Mouse (Mus musculus): ENCODE measurements around the gene Rtl5. TPM values are rescaled to one million over a fixed set of nuclear protein-coding genes. Genes with fewer than 3 reads are reported as not detected.

The Rtl5 gene
- polyA plus RNA-seq, 1 experiment from 2014 or later, result 4.6 TPM

- 77% methylated on average over 5 of the region's 5 CpGs for WGBS
- H3K27me3 ChIP-seq (ENCODE audit: control insufficient read depth, insufficient read depth, low read length), result peaks cover 5% of the 10 kb centered on the region; the same call in 1 of the 2 replicates
- no peak for ATAC-seq (replicated peaks; ENCODE audit: low FRiP score)
- H3K9me3 ChIP-seq (ENCODE audit: control insufficient read depth, low read length), result no peaks in the 10 kb centered on the region
- no peak overlapping the region for H3K4me2 ChIP-seq (ENCODE audit: low read depth, low read length, severe bottlenecking)
- H3K36me3 ChIP-seq (ENCODE audit: control insufficient read depth, insufficient read depth, low read length), result no peaks in the 10 kb centered on the region
- 0 out of 2 replicates have a peak, but pooled peaks cover 4% of the 10 kb centered on the region for H3K4me1 ChIP-seq (replicated peaks; ENCODE audit: control insufficient read depth, insufficient read depth, low read length)
- no peak overlapping the region for H3K27ac ChIP-seq (ENCODE audit: low read depth, low read length)
- no peak for DNase-seq (ENCODE audit: low spot score)
- no peak overlapping the region for H3K9ac ChIP-seq (ENCODE audit: low read length)
- H3K4me3 ChIP-seq (ENCODE audit: low read depth, low read length), result no peak overlapping the region
Measured at GRCm38 (mm10) chrX:102060243-102060642, 10.9 kb downstream of the Rtl5 start.

- no peak overlapping the region for H3K4me2 ChIP-seq (ENCODE audit: low read depth, low read length, severe bottlenecking)
- H3K36me3 ChIP-seq (ENCODE audit: control insufficient read depth, insufficient read depth, low read length), result no peaks in the 10 kb centered on the region
- DNase-seq (ENCODE audit: low spot score) (no peak), ATAC-seq (replicated peaks; ENCODE audit: low FRiP score) (no peak)
- WGBS, result 64% methylated on average over 9 of the region's 9 CpGs
- no peaks in the 10 kb centered on the region for H3K9me3 ChIP-seq (ENCODE audit: control insufficient read depth, low read length)
- H3K4me1 ChIP-seq (replicated peaks; ENCODE audit: control insufficient read depth, insufficient read depth, low read length), result 0 out of 2 replicates have a peak, but pooled peaks cover 4% of the 10 kb centered on the region
- no peak overlapping the region for H3K27ac ChIP-seq (ENCODE audit: low read depth, low read length)
- H3K4me3 ChIP-seq (ENCODE audit: low read depth, low read length), result no peak overlapping the region
- peaks cover 3% of the 10 kb centered on the region; the same call in 1 of the 2 replicates for H3K27me3 ChIP-seq (ENCODE audit: control insufficient read depth, insufficient read depth, low read length)
- no peak overlapping the region for H3K9ac ChIP-seq (ENCODE audit: low read length)
Measured at GRCm38 (mm10) chrX:102059437-102059836, 11.7 kb downstream of the Rtl5 start.

- H3K27ac ChIP-seq (ENCODE audit: low read depth, low read length), result no peak overlapping the region
- H3K9me3 ChIP-seq (ENCODE audit: control insufficient read depth, low read length), result no peaks in the 10 kb centered on the region
- H3K4me1 ChIP-seq (replicated peaks; ENCODE audit: control insufficient read depth, insufficient read depth, low read length), result no peaks in the 10 kb centered on the region
- no peak for DNase-seq (ENCODE audit: low spot score)
- WGBS, result 88% methylated on average over 4 of the region's 4 CpGs
- no peak for ATAC-seq (replicated peaks; ENCODE audit: low FRiP score)
- H3K27me3 ChIP-seq (ENCODE audit: control insufficient read depth, insufficient read depth, low read length), result peaks cover 16% of the 10 kb centered on the region
- H3K4me3 ChIP-seq (ENCODE audit: low read depth, low read length), result no peak overlapping the region
- no peaks in the 10 kb centered on the region for H3K36me3 ChIP-seq (ENCODE audit: control insufficient read depth, insufficient read depth, low read length)
- no peak overlapping the region for H3K4me2 ChIP-seq (ENCODE audit: low read depth, low read length, severe bottlenecking)
- no peak overlapping the region for H3K9ac ChIP-seq (ENCODE audit: low read length)
Measured at GRCm38 (mm10) chrX:102054009-102054408, 17.1 kb downstream of the Rtl5 start.

DNA sequence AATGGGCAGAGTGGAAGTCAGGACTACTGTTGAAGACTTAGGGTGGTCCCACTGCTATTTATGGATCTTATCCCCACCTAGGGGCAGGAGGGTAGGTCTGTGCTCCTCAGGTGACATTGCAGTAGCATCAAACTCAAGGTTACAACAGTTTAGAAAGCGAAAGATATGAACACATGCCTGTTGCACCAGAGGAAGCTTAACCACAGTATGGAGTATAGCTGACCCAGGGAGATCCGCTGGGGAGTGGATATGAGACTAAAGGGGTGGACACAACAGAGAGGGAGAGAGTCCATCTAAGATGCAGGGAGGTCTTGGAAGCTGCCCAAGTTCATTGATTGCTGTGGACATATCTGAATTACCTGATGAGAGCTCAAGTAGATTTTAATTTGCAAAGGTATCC, 17.7 kb downstream of the Rtl5 start:
- Histone ChIP-seq H3K9me3 (ENCODE audit: control insufficient read depth, low read length) (no peaks in the 10 kb centered on the region), H3K4me1 (replicated peaks; ENCODE audit: control insufficient read depth, insufficient read depth, low read length) (no peaks in the 10 kb centered on the region), H3K36me3 (ENCODE audit: control insufficient read depth, insufficient read depth, low read length) (no peaks in the 10 kb centered on the region), H3K4me2 (ENCODE audit: low read depth, low read length, severe bottlenecking) (no peak overlapping the region), H3K27ac (ENCODE audit: low read depth, low read length) (no peak overlapping the region), H3K27me3 (ENCODE audit: control insufficient read depth, insufficient read depth, low read length) (peaks cover 16% of the 10 kb centered on the region), H3K4me3 (ENCODE audit: low read depth, low read length) (no peak overlapping the region), H3K9ac (ENCODE audit: low read length) (no peak overlapping the region)
- ATAC-seq (replicated peaks; ENCODE audit: low FRiP score), result no peak
- no peak for DNase-seq (ENCODE audit: low spot score)
- WGBS, result 88% methylated on average over 2 of the region's 2 CpGs

DNA sequence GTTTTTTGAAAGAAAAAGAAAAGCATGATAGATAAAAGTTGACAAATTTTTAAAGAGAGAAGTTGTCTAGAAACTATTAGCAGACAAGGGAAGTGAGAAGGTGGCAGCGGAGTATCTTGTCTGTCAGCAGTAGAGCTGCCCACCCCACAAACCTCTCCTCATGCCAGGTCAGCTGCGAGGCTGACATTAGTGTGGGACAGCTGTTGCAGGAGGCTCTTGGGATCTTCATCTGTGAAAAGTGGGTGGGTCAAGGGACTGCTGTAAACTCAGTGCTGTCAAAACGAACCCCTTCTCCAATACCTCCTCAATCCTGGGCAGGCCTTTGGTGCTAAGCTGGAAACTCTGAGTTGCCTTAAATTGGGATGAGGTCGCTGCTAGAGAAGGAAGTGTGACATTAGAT, 19.9 kb downstream of the Rtl5 start:
- H3K4me3 ChIP-seq (ENCODE audit: low read depth, low read length), result no peak overlapping the region
- no peak overlapping the region for H3K9ac ChIP-seq (ENCODE audit: low read length)
- 86% methylated on average over 4 of the region's 4 CpGs for WGBS
- H3K27ac ChIP-seq (ENCODE audit: low read depth, low read length), result no peak overlapping the region
- no peaks in the 10 kb centered on the region for H3K4me1 ChIP-seq (replicated peaks; ENCODE audit: control insufficient read depth, insufficient read depth, low read length)
- no peaks in the 10 kb centered on the region for H3K9me3 ChIP-seq (ENCODE audit: control insufficient read depth, low read length)
- H3K27me3 ChIP-seq (ENCODE audit: control insufficient read depth, insufficient read depth, low read length), result peaks cover 16% of the 10 kb centered on the region
- ATAC-seq (replicated peaks; ENCODE audit: low FRiP score), result no peak
- no peak overlapping the region for H3K4me2 ChIP-seq (ENCODE audit: low read depth, low read length, severe bottlenecking)
- DNase-seq (ENCODE audit: low spot score), result no peak
- no peaks in the 10 kb centered on the region for H3K36me3 ChIP-seq (ENCODE audit: control insufficient read depth, insufficient read depth, low read length)

GRCm38 (mm10) chrX:102050552-102050951, 20.6 kb downstream of the Rtl5 start:
- Histone ChIP-seq H3K4me1 (replicated peaks; ENCODE audit: control insufficient read depth, insufficient read depth, low read length) (no peaks in the 10 kb centered on the region), H3K36me3 (ENCODE audit: control insufficient read depth, insufficient read depth, low read length) (no peaks in the 10 kb centered on the region), H3K4me2 (ENCODE audit: low read depth, low read length, severe bottlenecking) (no peak overlapping the region), H3K9me3 (ENCODE audit: control insufficient read depth, low read length) (no peaks in the 10 kb centered on the region), H3K4me3 (ENCODE audit: low read depth, low read length) (no peak overlapping the region), H3K27me3 (ENCODE audit: control insufficient read depth, insufficient read depth, low read length) (peaks cover 16% of the 10 kb centered on the region), H3K9ac (ENCODE audit: low read length) (no peak overlapping the region), H3K27ac (ENCODE audit: low read depth, low read length) (no peak overlapping the region)
- ATAC-seq (replicated peaks; ENCODE audit: low FRiP score) (no peak), DNase-seq (ENCODE audit: low spot score) (no peak)
- WGBS, result 79% methylated on average over 6 of the region's 6 CpGs

DNA sequence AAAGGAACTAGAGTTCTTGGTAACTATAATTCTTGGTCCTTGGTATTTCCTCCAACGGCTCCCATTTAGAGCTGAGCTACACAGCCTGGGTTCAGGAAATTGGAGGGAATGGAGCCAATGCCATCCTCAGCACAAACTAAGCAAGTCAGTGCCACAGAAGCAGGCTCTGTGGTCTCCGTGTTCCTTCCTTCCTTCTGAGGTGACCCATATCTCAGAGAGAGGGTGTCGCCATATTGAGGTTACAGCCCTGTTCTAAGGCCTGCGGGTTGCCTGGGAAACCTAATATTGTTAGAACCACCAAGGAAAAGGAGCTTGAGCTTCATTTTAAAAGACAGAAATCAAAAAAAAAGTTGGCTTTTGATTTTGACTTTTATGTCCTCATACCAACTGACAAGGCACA, 28.7 kb downstream of the Rtl5 start:
- no peaks in the 10 kb centered on the region for H3K4me1 ChIP-seq (replicated peaks; ENCODE audit: control insufficient read depth, insufficient read depth, low read length)
- no peaks in the 10 kb centered on the region for H3K9me3 ChIP-seq (ENCODE audit: control insufficient read depth, low read length)
- H3K27me3 ChIP-seq (ENCODE audit: control insufficient read depth, insufficient read depth, low read length), result peaks cover 3% of the 10 kb centered on the region; the same call in 1 of the 2 replicates
- no peaks in the 10 kb centered on the region for H3K36me3 ChIP-seq (ENCODE audit: control insufficient read depth, insufficient read depth, low read length)
- DNase-seq (ENCODE audit: low spot score) (no peak), ATAC-seq (replicated peaks; ENCODE audit: low FRiP score) (no peak)
- 86% methylated on average over 4 of the region's 4 CpGs for WGBS
- no peak overlapping the region for H3K9ac ChIP-seq (ENCODE audit: low read length)
- no peak overlapping the region for H3K4me2 ChIP-seq (ENCODE audit: low read depth, low read length, severe bottlenecking)
- H3K27ac ChIP-seq (ENCODE audit: low read depth, low read length), result no peak overlapping the region
- H3K4me3 ChIP-seq (ENCODE audit: low read depth, low read length), result no peak overlapping the region

DNA sequence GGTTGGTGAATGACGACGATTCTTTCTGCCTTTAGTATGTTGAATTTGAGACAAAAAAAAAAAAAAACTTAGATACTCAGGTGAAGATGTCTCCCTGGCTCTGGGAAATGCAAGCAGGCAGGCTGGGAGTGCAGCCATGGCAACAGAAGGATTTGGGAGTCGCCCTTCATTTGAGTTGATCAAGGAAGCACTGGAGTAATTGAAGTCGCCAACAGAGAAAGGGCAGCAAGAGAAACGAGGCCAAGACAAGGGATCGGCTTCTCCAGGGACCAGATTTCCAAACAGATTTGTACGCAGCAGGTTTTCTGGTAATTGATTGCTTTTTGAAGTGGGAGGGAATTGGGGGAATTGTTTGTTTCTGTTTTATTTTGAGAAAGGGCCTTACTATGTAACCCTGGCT, 29.5 kb downstream of the Rtl5 start:
- Histone ChIP-seq H3K9ac (ENCODE audit: low read length) (no peak overlapping the region), H3K27ac (ENCODE audit: low read depth, low read length) (no peak overlapping the region), H3K9me3 (ENCODE audit: control insufficient read depth, low read length) (no peaks in the 10 kb centered on the region), H3K36me3 (ENCODE audit: control insufficient read depth, insufficient read depth, low read length) (no peaks in the 10 kb centered on the region), H3K4me2 (ENCODE audit: low read depth, low read length, severe bottlenecking) (no peak overlapping the region), H3K4me1 (replicated peaks; ENCODE audit: control insufficient read depth, insufficient read depth, low read length) (no peaks in the 10 kb centered on the region), H3K4me3 (ENCODE audit: low read depth, low read length) (no peak overlapping the region), H3K27me3 (ENCODE audit: control insufficient read depth, insufficient read depth, low read length) (peaks cover 3% of the 10 kb centered on the region; the same call in 1 of the 2 replicates)
- ATAC-seq (replicated peaks; ENCODE audit: low FRiP score), result no peak
- 56% methylated on average over 7 of the region's 7 CpGs for WGBS
- no peak for DNase-seq (ENCODE audit: low spot score)

- 73% methylated on average over 2 of the region's 2 CpGs for WGBS
- H3K27me3 ChIP-seq (ENCODE audit: control insufficient read depth, insufficient read depth, low read length), result peaks cover 2% of the 10 kb centered on the region; the same call in 1 of the 2 replicates
- no peak for DNase-seq (ENCODE audit: low spot score)
Measured at GRCm38 (mm10) chrX:102037506-102037905, 33.6 kb downstream of the Rtl5 start.

More at GRCm38 (mm10) chrX:102037506-102037905, 33.6 kb downstream of the Rtl5 start:
- Histone ChIP-seq H3K4me1 (replicated peaks; ENCODE audit: control insufficient read depth, insufficient read depth, low read length) (no peaks in the 10 kb centered on the region), H3K36me3 (ENCODE audit: control insufficient read depth, insufficient read depth, low read length) (no peaks in the 10 kb centered on the region), H3K4me3 (ENCODE audit: low read depth, low read length) (no peak overlapping the region), H3K9me3 (ENCODE audit: control insufficient read depth, low read length) (no peaks in the 10 kb centered on the region), H3K9ac (ENCODE audit: low read length) (no peak overlapping the region), H3K27ac (ENCODE audit: low read depth, low read length) (no peak overlapping the region), H3K4me2 (ENCODE audit: low read depth, low read length, severe bottlenecking) (no peak overlapping the region)
- no peak for ATAC-seq (replicated peaks; ENCODE audit: low FRiP score)

Data from forebrain, embryonic 11.5 days (tissue).